Mouse (Mus musculus) liver, postnatal 0 days (tissue): Measurements from ENCODE around the gene Atp2b2.

ENCODE experiments used
- CTCF ChIP-seq: sonication (generic); IDR thresholded peaks from 2 replicates; pipeline ENCODE4 v1.5.1; 2016; ENCODE audit warnings: antibody characterized with exemption, low read depth
- EP300 ChIP-seq: IDR thresholded peaks from 2 replicates; pipeline ENCODE4 v1.6.1; 2016; ENCODE audit warnings: antibody characterized with exemption, low read depth, mild to moderate bottlenecking

GRCm38 (mm10) chr6:113890023-113890857 lies 152.2 kb downstream of the Atp2b2 start:
- TF ChIP-seq CTCF (no peak), EP300 (no peak)
